Mouse (Mus musculus) stomach, postnatal 0 days (tissue): ENCODE measurements around the gene Prph.

Source experiments
- CTCF ChIP-seq: IDR thresholded peaks from 2 replicates; pipeline ENCODE4 v1.5.1; 2016; ENCODE audit warnings: antibody characterized with exemption, low read depth, mild to moderate bottlenecking, moderate library complexity
- EP300 ChIP-seq: optimal IDR thresholded peaks from 2 replicates; pipeline ENCODE3; 2016; ENCODE audit warnings: antibody characterized with exemption

DNA sequence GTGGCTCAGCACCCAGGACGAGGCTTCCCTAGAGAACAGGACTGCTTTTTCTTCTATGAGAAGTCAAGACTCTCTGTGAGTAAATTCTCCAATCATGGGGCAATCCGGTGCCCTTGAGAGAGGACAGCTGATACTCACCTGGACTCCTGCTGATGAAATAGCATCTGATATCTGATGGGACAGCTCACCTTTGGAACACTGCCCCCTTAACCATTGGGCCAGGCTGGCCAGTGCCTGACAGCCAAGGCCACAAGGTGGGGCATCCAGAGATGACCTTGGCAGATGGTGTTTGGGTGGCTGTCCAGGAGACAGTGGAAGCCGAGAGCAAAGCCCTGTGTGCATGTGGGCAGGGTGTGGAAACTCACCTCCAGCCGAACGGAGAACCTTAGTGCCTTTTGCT, 12.6 kb upstream of the Prph start:
- TF ChIP-seq CTCF (no peak), EP300 (no peak)
